ENCODE assay signal across 18 mouse cellular contexts in the genomic region with DNA sequence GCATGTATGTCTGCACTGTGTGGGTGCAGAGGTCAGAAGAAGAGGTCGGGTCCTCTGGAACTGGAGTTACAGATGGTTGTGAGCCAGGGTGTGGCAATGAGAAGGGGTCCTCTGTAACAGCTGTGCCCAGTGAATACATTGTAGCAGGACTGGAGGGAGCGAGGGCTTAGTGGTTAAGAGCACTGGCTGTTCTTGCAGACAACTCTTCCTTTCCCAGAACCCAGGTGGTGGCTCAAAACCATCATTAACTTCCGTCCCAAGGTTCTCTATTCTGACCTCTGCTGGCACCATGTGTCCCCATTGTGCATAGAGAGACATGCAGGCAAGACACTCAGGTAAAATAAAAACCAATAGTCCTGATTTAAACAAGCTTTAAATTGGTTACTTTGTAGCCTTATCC. TPM values are rescaled to one million over a fixed set of nuclear protein-coding genes. Genes with fewer than 3 reads are reported as not detected.
DNase-seq lines count a peak whose midpoint lies in the region; ATAC-seq and TF ChIP-seq lines count a peak whose summit lies in the region.
"Had no signal": no experiment of that assay in that cellular context is flagged by ENCODE, and none has a peak within 500 bp of the region (broad histone marks: within the 10 kb centered on the region; RNA-seq: fewer than 3 reads in every experiment).

No protein-coding gene starts in this region.

- WGBS in lung, postnatal 0 days = 65% methylated on average over 3 of the region's 3 CpGs
- WGBS in liver, embryonic 16.5 days (ENCODE audit: insufficient replicate concordance) = 27% methylated on average over 3 of the region's 3 CpGs

- H3K9me3 ChIP-seq in lung, postnatal 0 days (ENCODE audit: low read length) = no peaks in the 10 kb centered on the region
- no peaks in the 10 kb centered on the region for H3K9me3 ChIP-seq in liver, embryonic 16.5 days (replicated peaks; ENCODE audit: control insufficient read depth, low read length)
- H3K9me3 ChIP-seq: liver, embryonic 15.5 days; megakaryocyte, embryonic 14.5 days; neural tube, embryonic 15.5 days had no signal

- no peak for DNase-seq in gastrocnemius, adult 2 months
- DNase-seq in gastrocnemius, postnatal 10 days = no peak
- DNase-seq in lung, postnatal 0 days (ENCODE audit: low spot score) = no peak
- DNase-seq in lung, postnatal 36 days = no peak
- DNase-seq in thymus, postnatal 25 days = peak; percentile 55
- DNase-seq in cerebellum, postnatal 10 days = no peak
- DNase-seq in c-Kit-positive CD71-positive TER-119-positive erythroid progenitor cells, embryonic 14.5 days (ENCODE audit: low spot score) = no peak
- DNase-seq: adrenal gland, adult 8-10 months; cerebellum, adult 9-11 months; gastrocnemius, postnatal 36 days; layer of hippocampus, adult 9-11 months had no signal

- TF ChIP-seq CTCF in gastrocnemius, adult 2 months (IDR thresholded peaks at IDR 0.05) = no peak
- TF ChIP-seq CTCF in lung, postnatal 0 days (IDR thresholded peaks at IDR 0.05) = 0 out of 2 replicates have a peak, but pooled peaks have one; percentile 9

- peaks cover 7% of the 10 kb centered on the region; the same call in 1 of the 2 replicates for H3K4me1 ChIP-seq in lung, postnatal 0 days (ENCODE audit: insufficient read depth, low read depth, low read length)
- H3K4me1 ChIP-seq in liver, embryonic 16.5 days (ENCODE audit: control insufficient read depth, low read depth, low read length) = peaks cover 13% of the 10 kb centered on the region

- intact Hi-C loops in gastrocnemius, adult 2 months (cut with DNase I) = no loop called here

- no peak overlapping the region for H3K9ac ChIP-seq in lung, postnatal 0 days (replicated peaks; ENCODE audit: low read depth)
- H3K9ac ChIP-seq in liver, embryonic 16.5 days (ENCODE audit: low read depth, low read length) = no peak overlapping the region
- H3K9ac ChIP-seq: liver, embryonic 15.5 days; neural tube, embryonic 15.5 days had no signal

- no peaks in the 10 kb centered on the region for H3K27me3 ChIP-seq in lung, postnatal 0 days (replicated peaks; ENCODE audit: insufficient read depth, low read length)
- H3K27me3 ChIP-seq in liver, embryonic 16.5 days (ENCODE audit: control insufficient read depth, insufficient read depth, low read depth, low read length) = no peaks in the 10 kb centered on the region
- H3K27me3 ChIP-seq: liver, embryonic 15.5 days; megakaryocyte, embryonic 14.5 days; neural tube, embryonic 15.5 days had no signal

- no peak for ATAC-seq in lung, postnatal 0 days
- ATAC-seq in liver, embryonic 16.5 days (ENCODE audit: low read depth) = no peak
- ATAC-seq: intestine, embryonic 16.5 days had no signal

- no peak for TF ChIP-seq EP300 in lung, postnatal 0 days (IDR thresholded peaks at IDR 0.05)

- no peaks in the 10 kb centered on the region for H3K36me3 ChIP-seq in lung, postnatal 0 days (ENCODE audit: insufficient read depth, low read length)
- no peaks in the 10 kb centered on the region for H3K36me3 ChIP-seq in liver, embryonic 16.5 days (ENCODE audit: control insufficient read depth, insufficient read depth)
- H3K36me3 ChIP-seq: liver, embryonic 15.5 days; neural tube, embryonic 15.5 days had no signal

- no peak overlapping the region for H3K4me2 ChIP-seq in lung, postnatal 0 days (replicated peaks; ENCODE audit: low read depth, low read length)
- no peak overlapping the region for H3K4me2 ChIP-seq in liver, embryonic 16.5 days (ENCODE audit: low read depth, low read length)
- H3K4me2 ChIP-seq: liver, embryonic 15.5 days; neural tube, embryonic 15.5 days had no signal

- no peak overlapping the region for H3K4me3 ChIP-seq in gastrocnemius, adult 2 months
- no peak overlapping the region for H3K4me3 ChIP-seq in lung, postnatal 0 days (ENCODE audit: low read depth, low read length)
- no peak overlapping the region for H3K4me3 ChIP-seq in liver, embryonic 16.5 days (ENCODE audit: low read depth, low read length)
- H3K4me3 ChIP-seq: liver, embryonic 15.5 days; neural tube, embryonic 15.5 days had no signal

- peak overlapping the region; percentile 78 for H3K27ac ChIP-seq in gastrocnemius, adult 2 months
- peak overlapping the region; percentile 43; the same call in 1 of the 2 replicates for H3K27ac ChIP-seq in lung, postnatal 0 days (ENCODE audit: low read length)
- peak overlapping the region; percentile 50 for H3K27ac ChIP-seq in liver, embryonic 16.5 days (ENCODE audit: low read length)
- H3K27ac ChIP-seq: kidney, postnatal 0 days; liver, embryonic 15.5 days; neural tube, embryonic 15.5 days had no signal

RNA-seq across cellular contexts. Expression of a gene that starts 7.1 kb away (rescaled TPM):
- 100 to 1,000 TPM; 168 to 178 TPM for total RNA-seq in gastrocnemius, adult 2 months (2021)
- total RNA-seq in gastrocnemius, postnatal 10 days (2021) = 100 to 1,000 TPM; 131 to 140 TPM
- 155 and 165 TPM in 2 replicates for polyA plus RNA-seq in lung, postnatal 0 days (2015; fragmentation: Nextera tagmentation; extraction: Ambion mirVana)
- 16.9 TPM in 2 replicates for polyA plus RNA-seq in liver, embryonic 16.5 days (2015; fragmentation: Nextera tagmentation; extraction: Ambion mirVana)

RNA-seq across cellular contexts. Expression of a gene that starts 15.4 kb away (rescaled TPM):
- not detected for total RNA-seq in gastrocnemius, adult 2 months (2021)
- total RNA-seq in gastrocnemius, postnatal 10 days (2021) = not detected
- polyA plus RNA-seq in lung, postnatal 0 days (2015; fragmentation: Nextera tagmentation; extraction: Ambion mirVana) = 35.9 and 36.4 TPM in 2 replicates
- polyA plus RNA-seq in liver, embryonic 16.5 days (2015; fragmentation: Nextera tagmentation; extraction: Ambion mirVana) = 0.08 and 1.1 TPM in 2 replicates
- total RNA-seq: gastrocnemius, postnatal 36 days; heart, postnatal 25 days had no signal

RNA-seq across cellular contexts. Expression of a gene that starts 36.4 kb away (rescaled TPM):
- total RNA-seq in gastrocnemius, adult 2 months (2021) = 1 to 10 TPM; 8.6 to 9.1 TPM
- total RNA-seq in gastrocnemius, postnatal 10 days (2021) = 10 to 100 TPM; 14.2 to 16.1 TPM
- 33.9 and 34.9 TPM in 2 replicates for polyA plus RNA-seq in lung, postnatal 0 days (2015; fragmentation: Nextera tagmentation; extraction: Ambion mirVana)
- polyA plus RNA-seq in liver, embryonic 16.5 days (2015; fragmentation: Nextera tagmentation; extraction: Ambion mirVana) = 120 and 128 TPM in 2 replicates

RNA-seq across cellular contexts. Expression of a gene that starts 39.8 kb away (rescaled TPM):
- 10 to 100 TPM; 11.0 to 12.6 TPM for total RNA-seq in gastrocnemius, adult 2 months (2021)
- 10 to 100 TPM; 10.8 to 14.5 TPM for total RNA-seq in gastrocnemius, postnatal 10 days (2021)
- 8.9 and 11.9 TPM in 2 replicates for polyA plus RNA-seq in lung, postnatal 0 days (2015; fragmentation: Nextera tagmentation; extraction: Ambion mirVana)
- polyA plus RNA-seq in liver, embryonic 16.5 days (2015; fragmentation: Nextera tagmentation; extraction: Ambion mirVana) = 5.5 and 8.1 TPM in 2 replicates

RNA-seq across cellular contexts. Expression of a gene that starts 40.1 kb away (rescaled TPM):
- 10 to 100 TPM; 21.2 to 25.2 TPM for total RNA-seq in gastrocnemius, adult 2 months (2021)
- 10 to 100 TPM; 34.9 to 49.0 TPM for total RNA-seq in gastrocnemius, postnatal 10 days (2021)
- polyA plus RNA-seq in lung, postnatal 0 days (2015; fragmentation: Nextera tagmentation; extraction: Ambion mirVana) = 53.4 and 58.5 TPM in 2 replicates
- 34.9 and 37.2 TPM in 2 replicates for polyA plus RNA-seq in liver, embryonic 16.5 days (2015; fragmentation: Nextera tagmentation; extraction: Ambion mirVana)
